Mouse (Mus musculus): ENCODE measurements at regions not wholly inside any gene's neighbourhood (a gene's known extent, or its start where the extent isn't known, plus 50 kb on each side); places are given as distances from the start of the nearest gene placed in this dataset.

GRCm38 (mm10) chr7:61030321-61030720 is 890.3 kb upstream of the Snrpn start:
- no peak for TF ChIP-seq CTCF (IDR thresholded peaks at IDR 0.05)
- intact Hi-C loops (cut with DNase I): no loop called here
- Histone ChIP-seq H3K4me3 (peak overlapping the region; percentile 28), H3K27ac (peak overlapping the region; percentile 64)
- no peak for DNase-seq (ENCODE audit: extremely low spot score in 1 of 2, low spot score in 2 of 2)

Data from left cerebral cortex, adult 2 months (tissue).